Mouse (Mus musculus): ENCODE results near the gene Tifab.

DNA sequence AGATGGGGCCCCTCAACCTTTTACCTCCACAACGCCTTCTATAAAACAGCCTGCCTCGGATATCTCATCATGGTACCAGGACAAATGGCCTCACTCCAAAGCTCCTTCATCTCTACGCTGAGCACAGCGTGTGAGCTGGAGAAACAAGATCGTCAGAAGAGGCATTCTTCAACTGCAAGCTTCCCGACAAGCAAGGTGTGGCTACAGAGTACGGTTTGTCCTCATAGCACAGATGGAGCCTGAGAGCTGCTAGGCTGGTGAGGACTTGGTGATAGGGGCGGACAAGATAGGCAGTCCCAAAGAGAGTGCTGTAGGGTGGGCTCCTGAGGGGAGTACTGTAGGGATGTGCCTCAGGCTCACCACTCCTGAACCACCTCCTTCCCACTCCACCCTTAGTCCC lies 48.1 kb downstream of the Tifab start:
- TF ChIP-seq POLR2A (IDR thresholded peaks at IDR 0.05; ENCODE audit: control insufficient read depth, low read depth, low read length) (no peak), CTCF (IDR thresholded peaks at IDR 0.05; ENCODE audit: control insufficient read depth, insufficient read depth, insufficient replicate concordance, low read depth, low read length) (no peak)
